Mouse (Mus musculus): ENCODE data around the gene Cd82.

- TF ChIP-seq POLR2A (IDR thresholded peaks at IDR 0.05; ENCODE audit: insufficient read length, low read depth): no peak
- no peak for TF ChIP-seq E2F4 (IDR thresholded peaks at IDR 0.05; ENCODE audit: insufficient read depth)
- TF ChIP-seq TCF3 (IDR thresholded peaks at IDR 0.05; ENCODE audit: insufficient read length, low read depth): no peak
- no peak for TF ChIP-seq TCF12 (IDR thresholded peaks at IDR 0.05; ENCODE audit: insufficient read depth, poor library complexity, severe bottlenecking)
Measured at GRCm38 (mm10) chr2:93418396-93418795, 44.5 kb downstream of the Cd82 start.

Measured in myocyte (in vitro differentiated cells).